Mouse (Mus musculus) urinary bladder, postnatal 36 days (tissue): Measurements from ENCODE around the gene Fancc.
A peak's percentile ranks its signal among the peaks of the same experiment; 100 is the strongest.

Source experiments
- DNase-seq, 2 experiments: peaks; one replicate each; pipeline ENCODE4 v3.0.0; 2022; ENCODE audit warnings: low spot score in 2 of 2, mixed read lengths in 1 of 2

Gene Fancc

GRCm38 (mm10) chr13:63421225-63421624, 75.9 kb downstream of the Fancc start:
- DNase-seq = no peak

GRCm38 (mm10) chr13:63418148-63418547, 78.9 kb downstream of the Fancc start:
- no peak for DNase-seq

- no peak for DNase-seq
Measured at GRCm38 (mm10) chr13:63416824-63417223, 80.3 kb downstream of the Fancc start.

- DNase-seq = no peak
Measured at GRCm38 (mm10) chr13:63412662-63413061, 84.4 kb downstream of the Fancc start.

GRCm38 (mm10) chr13:63411310-63412022, 85.6 kb downstream of the Fancc start:
- DNase-seq = no peak

GRCm38 (mm10) chr13:63410578-63411298, 86.3 kb downstream of the Fancc start:
- DNase-seq = no peak

GRCm38 (mm10) chr13:63405151-63405550, 91.9 kb downstream of the Fancc start:
- no peak for DNase-seq

GRCm38 (mm10) chr13:63404657-63405056, 92.4 kb downstream of the Fancc start:
- no peak for DNase-seq

- DNase-seq = peak in 1 of 2 experiments; percentile 16
Measured at GRCm38 (mm10) chr13:63402823-63403222, 94.3 kb downstream of the Fancc start.

GRCm38 (mm10) chr13:63400069-63400468, 97.0 kb downstream of the Fancc start:
- peak in 1 of 2 experiments; percentile 61 for DNase-seq

- DNase-seq = peak in 1 of 2 experiments; percentile 30
Measured at GRCm38 (mm10) chr13:63397420-63397819, 99.7 kb downstream of the Fancc start.

- no peak for DNase-seq
Measured at GRCm38 (mm10) chr13:63394304-63395063, 102.6 kb downstream of the Fancc start.

- DNase-seq = no peak
Measured at GRCm38 (mm10) chr13:63385234-63385633, 111.8 kb downstream of the Fancc start.

- no peak for DNase-seq
Measured at GRCm38 (mm10) chr13:63384775-63385174, 112.3 kb downstream of the Fancc start.

- no peak for DNase-seq
Measured at GRCm38 (mm10) chr13:63382206-63382605, 114.9 kb downstream of the Fancc start.

GRCm38 (mm10) chr13:63373460-63374166, 123.5 kb downstream of the Fancc start:
- no peak for DNase-seq

GRCm38 (mm10) chr13:63361755-63362154, 135.3 kb downstream of the Fancc start:
- DNase-seq = no peak

GRCm38 (mm10) chr13:63360111-63360885, 136.8 kb downstream of the Fancc start:
- no peak for DNase-seq

- no peak for DNase-seq
Measured at GRCm38 (mm10) chr13:63359393-63359792, 137.7 kb downstream of the Fancc start.

GRCm38 (mm10) chr13:63356558-63356957, 140.5 kb downstream of the Fancc start:
- DNase-seq = peak; percentile 56 to 61

GRCm38 (mm10) chr13:63356101-63356500, 141.0 kb downstream of the Fancc start:
- DNase-seq = no peak
